Mouse (Mus musculus) liver, postnatal 0 days (tissue): ENCODE results near the gene Wls. TPM values are rescaled to one million over a fixed set of nuclear protein-coding genes. Genes with fewer than 3 reads are reported as not detected.

Experiments used
- ATAC-seq: fragments of 200-750 bp; cut with Nextera tagmentation; 2 replicates; pipeline ENCODE4 v1.8.0; 2017; ENCODE audit warnings: mild to moderate bottlenecking, moderate library complexity
- DNase-seq: peaks from one replicate; pipeline ENCODE4 v3.0.0-alpha.2; 2016
- H3K27ac ChIP-seq: fragments of 300-500 bp; sonication (generic); 2 replicates; pipeline ENCODE4 v1.5.1; 2014; ENCODE audit warnings: antibody characterized with exemption, moderate library complexity, mild to moderate bottlenecking, low read depth
- H3K27me3 ChIP-seq: fragments of 300-500 bp; sonication (generic); 2 replicates; pipeline ENCODE4 v1.6.1; 2014; ENCODE audit warnings: low read length, control low read depth, mixed read lengths; ENCODE audit not compliant: insufficient read depth
- H3K36me3 ChIP-seq: fragments of 300-500 bp; sonication (generic); replicated peaks from 2 replicates; pipeline ENCODE4 v1.6.1; 2014; ENCODE audit warnings: mild to moderate bottlenecking, control low read depth, low read length, moderate library complexity, mixed read lengths; ENCODE audit not compliant: insufficient read depth
- H3K4me1 ChIP-seq: fragments of 300-500 bp; sonication (generic); 2 replicates; pipeline ENCODE4 v1.6.1; 2014; ENCODE audit warnings: antibody characterized with exemption, mild to moderate bottlenecking, control low read depth; ENCODE audit not compliant: insufficient read depth
- H3K4me2 ChIP-seq: fragments of 300-500 bp; sonication (generic); 2 replicates; pipeline ENCODE4 v1.6.1; 2014; ENCODE audit warnings: low read depth, mild to moderate bottlenecking, low read length, moderate library complexity, mixed read lengths
- H3K4me3 ChIP-seq: fragments of 300-500 bp; sonication (generic); 2 replicates; pipeline ENCODE4 v1.5.1; 2014; ENCODE audit warnings: low read depth, low read length
- H3K9ac ChIP-seq: fragments of 300-500 bp; sonication (generic); replicated peaks from 2 replicates; pipeline ENCODE4 v1.6.1; 2014; ENCODE audit warnings: mild to moderate bottlenecking, moderate library complexity
- H3K9me3 ChIP-seq: fragments of 300-500 bp; sonication (generic); 2 replicates; pipeline ENCODE4 v1.6.1; 2016; ENCODE audit warnings: mild to moderate bottlenecking, control low read depth, low read length, mixed read lengths
- CTCF ChIP-seq: sonication (generic); IDR thresholded peaks from 2 replicates; pipeline ENCODE4 v1.5.1; 2016; ENCODE audit warnings: antibody characterized with exemption, low read depth
- EP300 ChIP-seq: IDR thresholded peaks from 2 replicates; pipeline ENCODE4 v1.6.1; 2016; ENCODE audit warnings: antibody characterized with exemption, low read depth, mild to moderate bottlenecking
- WGBS: fragments of 180-500 bp; shearing (Covaris S2); extraction: QIAGEN DNeasy Blood & Tissue Kit; methylation state at CpG from one replicate; pipeline ENCODE4 v1.1.7; 2014; ENCODE audit not compliant: insufficient replicate concordance; 5-methylcytosine and 5-hydroxymethylcytosine counted together
- polyA plus RNA-seq: library from polyadenylated mRNA; unstranded; fragments of >200 nt; fragmentation: Nextera tagmentation; extraction: Ambion mirVana; gene quantifications from 2 replicates; pipeline ENCODE4 v1.2.1, GENCODE M21; 2015

Wls gene
- polyA plus RNA-seq, 1 experiment from 2014 or later: 8.1 TPM

- TF ChIP-seq EP300 (no peak), CTCF (no peak)
- Histone ChIP-seq H3K36me3 (no peaks in the 10 kb centered on the region), H3K4me2 (peak overlapping the region; percentile 32), H3K27ac (no peak overlapping the region), H3K27me3 (no peaks in the 10 kb centered on the region), H3K9ac (no peak overlapping the region), H3K9me3 (no peaks in the 10 kb centered on the region), H3K4me1 (no peaks in the 10 kb centered on the region), H3K4me3 (no peak overlapping the region)
- ATAC-seq: peak; percentile 47; the same call in 1 of the 2 replicates
- 64% methylated on average over 8 of the region's 8 CpGs for WGBS
- DNase-seq: peak; percentile 24
Measured at GRCm38 (mm10) chr3:159891057-159891752, 51.7 kb downstream of the Wls start.

GRCm38 (mm10) chr3:159907329-159907728 lies 67.9 kb downstream of the Wls start:
- no peak overlapping the region for H3K4me2 ChIP-seq
- DNase-seq (no peak), ATAC-seq (no peak)
- H3K4me3 ChIP-seq: no peak overlapping the region
- no peaks in the 10 kb centered on the region for H3K27me3 ChIP-seq
- H3K9me3 ChIP-seq: no peaks in the 10 kb centered on the region
- no peak overlapping the region for H3K27ac ChIP-seq
- H3K9ac ChIP-seq: no peak overlapping the region
- H3K36me3 ChIP-seq: no peaks in the 10 kb centered on the region
- no peaks in the 10 kb centered on the region for H3K4me1 ChIP-seq
- no peak for TF ChIP-seq CTCF
- no peak for TF ChIP-seq EP300
- WGBS: 81% methylated on average over 1 of the region's 1 CpGs

GRCm38 (mm10) chr3:159917328-159918090 lies 78.0 kb downstream of the Wls start:
- DNase-seq (no peak), ATAC-seq (no peak)
- Histone ChIP-seq H3K36me3 (no peaks in the 10 kb centered on the region), H3K4me3 (no peak overlapping the region), H3K4me2 (no peak overlapping the region), H3K4me1 (no peaks in the 10 kb centered on the region), H3K9ac (no peak overlapping the region), H3K9me3 (no peaks in the 10 kb centered on the region), H3K27ac (no peak overlapping the region), H3K27me3 (no peaks in the 10 kb centered on the region)
- 74% methylated on average over 2 of the region's 2 CpGs for WGBS
- TF ChIP-seq CTCF: no peak
- no peak for TF ChIP-seq EP300

Other genes with a start within 250 kb of the Wls start
- gene Rpe65, start 240.5 kb upstream of the Wls start, polyA plus RNA-seq: not detected in 2 replicates